Comparison of ENCODE assay signal across 9 mouse cellular contexts in genomic region chr11:109495771-109496474, GRCm38 (mm10). TPM values are rescaled to one million over a fixed set of nuclear protein-coding genes. Genes with fewer than 3 reads are reported as not detected.
DNase-seq lines count a peak whose midpoint lies in the region; ATAC-seq lines count a peak whose summit lies in the region.
"Had no signal": no experiment of that assay in that cellular context is flagged by ENCODE, and none has a peak within 500 bp of the region (broad histone marks: within the 10 kb centered on the region; RNA-seq: fewer than 3 reads in every experiment).

No protein-coding gene starts in this region.

- peaks cover 43% of the 10 kb centered on the region for H3K4me1 ChIP-seq in kidney, embryonic 15.5 days
- H3K4me1 ChIP-seq in limb, embryonic 10.5 days, result peaks cover 44% of the 10 kb centered on the region
- H3K4me1 ChIP-seq in forebrain, embryonic 13.5 days, result peaks cover 27% of the 10 kb centered on the region

- peak; percentile 40 for DNase-seq in adrenal gland, postnatal 14 days
- DNase-seq in adrenal gland, postnatal 25 days, result no peak
- DNase-seq in naive thymus-derived CD4-positive, alpha-beta T cell, adult 2 months (ENCODE audit: low read depth), result peak; percentile 66
- DNase-seq in right cerebral cortex, adult 18-20 months, result no peak
- no peak for DNase-seq in limb, embryonic 10.5 days (ENCODE audit: low spot score)

- H3K4me3 ChIP-seq in kidney, embryonic 15.5 days (replicated peaks), result no peak overlapping the region
- H3K4me3 ChIP-seq in limb, embryonic 10.5 days, result no peak overlapping the region
- no peak overlapping the region for H3K4me3 ChIP-seq in forebrain, embryonic 13.5 days
- H3K4me3 ChIP-seq: neural tube, embryonic 15.5 days had no signal

- no peak overlapping the region for H3K9ac ChIP-seq in kidney, embryonic 15.5 days
- H3K9ac ChIP-seq in forebrain, embryonic 13.5 days, result no peak overlapping the region
- H3K9ac ChIP-seq: neural tube, embryonic 15.5 days had no signal

- no peaks in the 10 kb centered on the region for H3K36me3 ChIP-seq in kidney, embryonic 15.5 days
- no peaks in the 10 kb centered on the region for H3K36me3 ChIP-seq in limb, embryonic 10.5 days
- no peaks in the 10 kb centered on the region for H3K36me3 ChIP-seq in forebrain, embryonic 13.5 days (ENCODE audit: poor library complexity, severe bottlenecking)
- H3K36me3 ChIP-seq: neural tube, embryonic 15.5 days had no signal

- ATAC-seq in CD4-positive, CD25-positive, alpha-beta regulatory T cell, adult 4 months, result peak; percentile 79
- peak; percentile 47 for ATAC-seq in kidney, embryonic 15.5 days (replicated peaks; ENCODE audit: low FRiP score)
- no peak for ATAC-seq in forebrain, embryonic 13.5 days

- H3K9me3 ChIP-seq in kidney, embryonic 15.5 days (replicated peaks), result no peaks in the 10 kb centered on the region
- H3K9me3 ChIP-seq in limb, embryonic 10.5 days (replicated peaks), result no peaks in the 10 kb centered on the region
- no peaks in the 10 kb centered on the region for H3K9me3 ChIP-seq in forebrain, embryonic 13.5 days (replicated peaks)
- H3K9me3 ChIP-seq: neural tube, embryonic 15.5 days had no signal

- H3K27me3 ChIP-seq in kidney, embryonic 15.5 days, result no peaks in the 10 kb centered on the region
- peaks cover 3% of the 10 kb centered on the region; the same call in 1 of the 2 replicates for H3K27me3 ChIP-seq in limb, embryonic 10.5 days (ENCODE audit: low read depth, poor library complexity, severe bottlenecking)
- H3K27me3 ChIP-seq in forebrain, embryonic 13.5 days, result no peaks in the 10 kb centered on the region
- H3K27me3 ChIP-seq: neural tube, embryonic 15.5 days had no signal

- H3K4me2 ChIP-seq in kidney, embryonic 15.5 days, result peak overlapping the region; percentile 43
- H3K4me2 ChIP-seq in forebrain, embryonic 13.5 days, result no peak overlapping the region
- H3K4me2 ChIP-seq: neural tube, embryonic 15.5 days had no signal

- WGBS in kidney, embryonic 15.5 days, result 12% methylated on average over 14 of the region's 14 CpGs
- WGBS in limb, embryonic 10.5 days, result 46% methylated on average over 14 of the region's 14 CpGs
- 72% methylated on average over 14 of the region's 14 CpGs for WGBS in forebrain, embryonic 13.5 days

- H3K27ac ChIP-seq in kidney, embryonic 15.5 days, result peak overlapping the region; percentile 85
- H3K27ac ChIP-seq in limb, embryonic 10.5 days, result no peak overlapping the region
- H3K27ac ChIP-seq in forebrain, embryonic 13.5 days, result no peak overlapping the region
- H3K27ac ChIP-seq: neural tube, embryonic 15.5 days had no signal

RNA-seq across cellular contexts. Expression of gene Slc16a6, which starts 22.5 kb away (rescaled TPM):
- 2.4 and 4.4 TPM in 2 replicates for total RNA-seq in adrenal gland, postnatal 14 days (2021)
- total RNA-seq in adrenal gland, postnatal 25 days (2021), result 0.46 and 0.67 TPM in 2 replicates
- 10 to 100 TPM; 16.7 to 21.0 TPM for polyA plus RNA-seq in CD4-positive, CD25-positive, alpha-beta regulatory T cell, adult 4 months (2017; shearing (Covaris generic))
- 8.8 and 10.5 TPM in 2 replicates for polyA plus RNA-seq in kidney, embryonic 15.5 days (2015; fragmentation: Nextera tagmentation; extraction: Ambion mirVana)
- polyA plus RNA-seq in limb, embryonic 10.5 days (2016; fragmentation: Nextera tagmentation; extraction: Ambion mirVana), result 4.7 and 5.1 TPM in 2 replicates
- polyA plus RNA-seq in forebrain, embryonic 13.5 days (2015; fragmentation: Nextera tagmentation; extraction: Ambion mirVana), result 3.6 and 5.0 TPM in 2 replicates

RNA-seq across cellular contexts. Expression of gene Arsg, which starts 22.7 kb away (rescaled TPM):
- 3.3 and 7.0 TPM in 2 replicates for total RNA-seq in adrenal gland, postnatal 14 days (2021)
- 4.1 and 5.9 TPM in 2 replicates for total RNA-seq in adrenal gland, postnatal 25 days (2021)
- 1 to 10 TPM; 4.5 to 7.1 TPM for polyA plus RNA-seq in CD4-positive, CD25-positive, alpha-beta regulatory T cell, adult 4 months (2017; shearing (Covaris generic))
- polyA plus RNA-seq in kidney, embryonic 15.5 days (2015; fragmentation: Nextera tagmentation; extraction: Ambion mirVana), result 4.7 and 5.4 TPM in 2 replicates
- 1.5 and 1.7 TPM in 2 replicates for polyA plus RNA-seq in limb, embryonic 10.5 days (2016; fragmentation: Nextera tagmentation; extraction: Ambion mirVana)
- polyA plus RNA-seq in forebrain, embryonic 13.5 days (2015; fragmentation: Nextera tagmentation; extraction: Ambion mirVana), result 3.4 and 5.4 TPM in 2 replicates

Comparison
In these comparisons a context has a peak if more than half of its experiments do, and no peak if none do; other contexts are left out.
1. DNase-seq: peak in adrenal gland, postnatal 14 days (single experiment) and naive thymus-derived CD4-positive, alpha-beta T cell, adult 2 months (single experiment); none in adrenal gland, postnatal 25 days (single experiment), right cerebral cortex, adult 18-20 months (single experiment) and limb, embryonic 10.5 days (single experiment).